Mouse (Mus musculus) liver, adult 10 weeks (tissue): ENCODE measurements around the gene Lipk. TPM values are rescaled to one million over a fixed set of nuclear protein-coding genes. Genes with fewer than 3 reads are reported as not detected.

ENCODE experiments used
- polyA plus RNA-seq: library from polyadenylated mRNA; stranded (reverse); fragments of 350-450 nt; fragmentation: Illumina TruSeq; extraction: RNeasy Lipid Tissue Mini Kit (QIAGEN cat#74804); gene quantifications from one replicate; pipeline ENCODE4 v1.2.3, GENCODE M21; 2014; ENCODE audit warnings: low read depth, low replicate concordance

Gene Lipk
- not detected for polyA plus RNA-seq

GRCm38 (mm10) chr19:34008002-34008401, at the start of gene Lipk:
Gene Lipk (plus strand): TSS chr19:34008290.

DNA sequence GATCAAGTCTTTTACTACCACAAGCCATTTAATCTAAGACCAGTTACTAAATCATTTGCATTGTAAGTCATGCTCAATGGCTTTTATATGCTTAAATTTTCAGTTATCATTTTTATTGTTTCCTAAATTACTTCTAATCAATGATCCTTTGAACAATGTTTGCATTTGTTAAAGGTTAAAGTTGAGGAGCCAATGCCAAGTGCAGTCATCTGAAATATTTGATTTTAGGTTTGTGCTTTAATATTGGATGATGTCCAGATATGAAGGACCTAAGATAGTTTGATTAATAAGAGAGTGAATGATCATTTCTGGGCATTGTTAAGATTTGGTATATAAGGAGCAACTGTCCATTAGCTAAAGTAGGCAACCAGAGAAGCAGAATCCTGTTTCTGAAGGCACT, 47.2 kb upstream of the Lipk start, which contains the start of gene Lipf:
Gene Lipf (plus strand): TSS at position 301 of the 400 bp plus-strand sequence.

GRCm38 (mm10) chr19:34066779-34067472, 58.8 kb downstream of the Lipk start, which contains the start of gene Lipn:
Gene Lipn (plus strand): TSS chr19:34067358.

Other genes starting within 250 kb of the Lipk start
- gene Lipo3, start 246.3 kb upstream of the Lipk start, polyA plus RNA-seq = 11.0 TPM
- gene Lipo1, start 220.8 kb upstream of the Lipk start, polyA plus RNA-seq = not detected
- not detected for gene Lipf, start 47.1 kb upstream of the Lipk start, polyA plus RNA-seq
- not detected for gene Lipn, start 59.1 kb downstream of the Lipk start, polyA plus RNA-seq
- not detected for gene Lipm, start 92.6 kb downstream of the Lipk start, polyA plus RNA-seq
- 0.56 TPM for gene Ankrd22, start 157.8 kb downstream of the Lipk start, polyA plus RNA-seq
- gene Stambpl1, start 183.9 kb downstream of the Lipk start, polyA plus RNA-seq = 4.3 TPM
- 1.1 TPM for gene Acta2, start 247.3 kb downstream of the Lipk start, polyA plus RNA-seq